Mouse (Mus musculus) lung, adult 2 months (tissue): ENCODE results near the gene Disp3.

ENCODE experiments used
- CTCF ChIP-seq: fragments of 200-500 bp; IDR thresholded peaks from 2 replicates; pipeline ENCODE4 v1.5.1; 2011; ENCODE audit warnings: mild to moderate bottlenecking, low read length, control low read depth; ENCODE audit not compliant: insufficient read depth
- POLR2A ChIP-seq: fragments of 200-500 bp; IDR thresholded peaks from 2 replicates; pipeline ENCODE4 v1.6.1; 2011; ENCODE audit warnings: low read depth, mild to moderate bottlenecking, control low read depth, low read length, borderline replicate concordance; ENCODE audit errors: extremely low read depth

- TF ChIP-seq POLR2A, result no peak
- no peak for TF ChIP-seq CTCF
Observed at GRCm38 (mm10) chr4:148310845-148311244, 23.1 kb upstream of the Disp3 start.
